In the genomic region with DNA sequence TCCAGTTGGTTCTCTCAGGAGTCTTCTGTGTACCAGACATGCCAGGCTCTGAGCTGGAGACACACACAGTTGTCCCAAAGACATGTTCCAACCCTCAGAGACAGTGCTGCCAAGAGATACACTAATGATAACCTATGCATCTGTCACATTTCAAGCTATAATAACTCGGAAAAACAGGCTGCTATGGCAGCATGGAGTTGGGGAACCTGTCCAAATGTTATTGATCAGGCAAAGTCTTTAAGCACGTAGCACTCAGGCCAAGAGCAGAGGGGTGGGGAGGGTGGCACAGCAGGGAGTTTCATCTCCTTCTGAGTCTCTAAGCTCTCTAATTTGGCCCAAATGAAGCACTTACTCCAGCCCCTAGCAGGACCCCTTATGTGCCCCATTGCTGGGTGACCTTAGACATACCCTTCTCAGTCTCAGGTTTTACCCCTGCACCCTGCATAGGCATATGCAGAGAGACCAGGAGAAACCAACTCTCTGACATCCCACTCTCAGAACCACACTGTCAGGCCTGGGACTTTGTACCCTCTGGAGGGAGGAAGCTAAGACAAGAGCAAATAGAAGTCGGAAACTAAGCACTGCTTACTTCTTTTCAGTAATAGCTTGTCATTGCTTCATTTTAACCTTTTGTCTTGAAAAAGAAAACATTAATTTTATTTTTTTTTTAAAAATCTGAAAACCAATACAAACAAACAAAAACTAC, we compare ENCODE assay signal across 23 mouse cellular contexts.
DNase-seq lines count a peak whose midpoint lies in the region; ATAC-seq and TF ChIP-seq lines count a peak whose summit lies in the region.
"Had no signal": no experiment of that assay in that cellular context is flagged by ENCODE, and none has a peak within 500 bp of the region (broad histone marks: within the 10 kb centered on the region; RNA-seq: fewer than 3 reads in every experiment).

No protein-coding gene starts in this region.

- no peak for ATAC-seq in hindbrain, embryonic 14.5 days (ENCODE audit: low FRiP score)
- no peak for ATAC-seq in hindbrain, postnatal 0 days
- no peak for ATAC-seq in midbrain, embryonic 15.5 days (replicated peaks)
- ATAC-seq in midbrain, postnatal 0 days (ENCODE audit: low FRiP score) = no peak
- ATAC-seq in intestine, embryonic 15.5 days = peak; percentile 72

- no peaks in the 10 kb centered on the region for H3K27me3 ChIP-seq in hindbrain, embryonic 14.5 days (ENCODE audit: control insufficient read depth, insufficient read depth, low read length)
- no peaks in the 10 kb centered on the region for H3K27me3 ChIP-seq in hindbrain, postnatal 0 days (ENCODE audit: insufficient read depth, low read length)
- no peaks in the 10 kb centered on the region for H3K27me3 ChIP-seq in midbrain, embryonic 15.5 days (replicated peaks)
- H3K27me3 ChIP-seq in midbrain, postnatal 0 days (ENCODE audit: insufficient read depth, low read length) = no peaks in the 10 kb centered on the region
- H3K27me3 ChIP-seq in intestine, embryonic 15.5 days (replicated peaks) = no peaks in the 10 kb centered on the region
- H3K27me3 ChIP-seq: embryonic facial prominence, embryonic 15.5 days; limb, embryonic 13.5 days; liver, embryonic 15.5 days; neural tube, embryonic 12.5 days; stomach, embryonic 15.5 days had no signal

- peak overlapping the region; percentile 16; the same call in 1 of the 2 replicates for H3K27ac ChIP-seq in hindbrain, embryonic 14.5 days
- H3K27ac ChIP-seq in hindbrain, postnatal 0 days = no peak overlapping the region
- H3K27ac ChIP-seq in midbrain, embryonic 15.5 days = 0 out of 2 replicates have a peak overlapping the region, but pooled peaks have one; percentile 1
- H3K27ac ChIP-seq in midbrain, postnatal 0 days (ENCODE audit: low read depth, low read length) = no peak overlapping the region
- no peak overlapping the region for H3K27ac ChIP-seq in intestine, embryonic 15.5 days
- H3K27ac ChIP-seq: embryonic facial prominence, embryonic 15.5 days; heart, adult 2 months; layer of hippocampus, adult 2 months; limb, embryonic 13.5 days; liver, embryonic 15.5 days; neural tube, embryonic 12.5 days; stomach, embryonic 15.5 days had no signal

- peaks cover 55% of the 10 kb centered on the region for H3K4me1 ChIP-seq in hindbrain, embryonic 14.5 days (replicated peaks; ENCODE audit: control insufficient read depth, insufficient read depth, low read length)
- peaks cover 26% of the 10 kb centered on the region for H3K4me1 ChIP-seq in hindbrain, postnatal 0 days (ENCODE audit: insufficient read depth, low read length)
- peaks cover 57% of the 10 kb centered on the region for H3K4me1 ChIP-seq in midbrain, embryonic 15.5 days
- peaks cover 23% of the 10 kb centered on the region for H3K4me1 ChIP-seq in midbrain, postnatal 0 days (ENCODE audit: insufficient read depth, low read length)
- H3K4me1 ChIP-seq in intestine, embryonic 15.5 days (replicated peaks) = peaks cover 28% of the 10 kb centered on the region
- H3K4me1 ChIP-seq: liver, embryonic 15.5 days had no signal

- no peaks in the 10 kb centered on the region for H3K9me3 ChIP-seq in hindbrain, embryonic 14.5 days (ENCODE audit: control insufficient read depth, low read length)
- H3K9me3 ChIP-seq in hindbrain, postnatal 0 days (ENCODE audit: low read length) = no peaks in the 10 kb centered on the region
- H3K9me3 ChIP-seq in midbrain, embryonic 15.5 days = no peaks in the 10 kb centered on the region
- no peaks in the 10 kb centered on the region for H3K9me3 ChIP-seq in midbrain, postnatal 0 days (ENCODE audit: low read length)
- no peaks in the 10 kb centered on the region for H3K9me3 ChIP-seq in intestine, embryonic 15.5 days
- H3K9me3 ChIP-seq: embryonic facial prominence, embryonic 15.5 days; limb, embryonic 13.5 days; liver, embryonic 15.5 days; neural tube, embryonic 12.5 days; stomach, embryonic 15.5 days had no signal

- H3K36me3 ChIP-seq in hindbrain, embryonic 14.5 days (replicated peaks; ENCODE audit: control insufficient read depth, insufficient read depth) = peaks cover 6% of the 10 kb centered on the region; the same call in 1 of the 2 replicates
- H3K36me3 ChIP-seq in hindbrain, postnatal 0 days (ENCODE audit: insufficient read depth, low read length) = 0 out of 2 replicates have a peak, but pooled peaks cover 4% of the 10 kb centered on the region
- 0 out of 2 replicates have a peak, but pooled peaks cover 5% of the 10 kb centered on the region for H3K36me3 ChIP-seq in midbrain, embryonic 15.5 days (replicated peaks)
- H3K36me3 ChIP-seq in midbrain, postnatal 0 days (ENCODE audit: insufficient read depth, low read length) = 0 out of 2 replicates have a peak, but pooled peaks cover 4% of the 10 kb centered on the region
- H3K36me3 ChIP-seq in intestine, embryonic 15.5 days = 0 out of 2 replicates have a peak, but pooled peaks cover 4% of the 10 kb centered on the region
- H3K36me3 ChIP-seq: liver, embryonic 15.5 days; stomach, embryonic 15.5 days had no signal

- no peak for TF ChIP-seq CTCF in hindbrain, postnatal 0 days (IDR thresholded peaks at IDR 0.05; ENCODE audit: low read depth)
- TF ChIP-seq CTCF in midbrain, postnatal 0 days (IDR thresholded peaks at IDR 0.05) = no peak

- H3K4me3 ChIP-seq in hindbrain, embryonic 14.5 days (replicated peaks; ENCODE audit: low read length) = no peak overlapping the region
- H3K4me3 ChIP-seq in hindbrain, postnatal 0 days (ENCODE audit: low read length) = no peak overlapping the region
- H3K4me3 ChIP-seq in midbrain, embryonic 15.5 days = no peak overlapping the region
- no peak overlapping the region for H3K4me3 ChIP-seq in midbrain, postnatal 0 days (ENCODE audit: low read depth, low read length)
- H3K4me3 ChIP-seq in intestine, embryonic 15.5 days (replicated peaks) = no peak overlapping the region
- H3K4me3 ChIP-seq: embryonic facial prominence, embryonic 15.5 days; heart, adult 2 months; layer of hippocampus, adult 2 months; limb, embryonic 13.5 days; liver, embryonic 15.5 days; neural tube, embryonic 12.5 days; stomach, embryonic 15.5 days had no signal

- H3K4me2 ChIP-seq in hindbrain, embryonic 14.5 days (replicated peaks) = no peak overlapping the region
- no peak overlapping the region for H3K4me2 ChIP-seq in hindbrain, postnatal 0 days (ENCODE audit: low read depth, low read length)
- no peak overlapping the region for H3K4me2 ChIP-seq in midbrain, embryonic 15.5 days
- H3K4me2 ChIP-seq in midbrain, postnatal 0 days (ENCODE audit: low read depth, low read length, poor library complexity, severe bottlenecking) = no peak overlapping the region
- H3K4me2 ChIP-seq in intestine, embryonic 15.5 days (replicated peaks) = no peak overlapping the region
- H3K4me2 ChIP-seq: embryonic facial prominence, embryonic 15.5 days; limb, embryonic 13.5 days; liver, embryonic 15.5 days; neural tube, embryonic 12.5 days; stomach, embryonic 15.5 days had no signal

- 67% methylated on average over 3 of the region's 3 CpGs for WGBS in hindbrain, embryonic 14.5 days
- 59% methylated on average over 3 of the region's 3 CpGs for WGBS in hindbrain, postnatal 0 days
- 78% methylated on average over 3 of the region's 3 CpGs for WGBS in midbrain, embryonic 15.5 days
- 79% methylated on average over 3 of the region's 3 CpGs for WGBS in midbrain, postnatal 0 days
- 62% methylated on average over 3 of the region's 3 CpGs for WGBS in intestine, embryonic 15.5 days

- no peak for DNase-seq in hindbrain, embryonic 14.5 days (ENCODE audit: low spot score)
- no peak for DNase-seq in hindbrain, postnatal 0 days (ENCODE audit: low spot score)
- DNase-seq in midbrain, postnatal 0 days (ENCODE audit: low spot score) = no peak
- DNase-seq in yolk sac, embryonic 10.5 days (ENCODE audit: low spot score) = peak; percentile 57
- DNase-seq in layer of hippocampus, adult 8-10 months (ENCODE audit: low spot score in 2 of 2) = no peak
- DNase-seq: adrenal gland, adult 2 months; cerebellum, adult 11 months; cerebellum, adult 9-11 months; gastrocnemius, postnatal 14 days; heart, adult 2 months; kidney, adult 8-10 months; layer of hippocampus, postnatal 36 days; lung, postnatal 4 days; right cerebral cortex, adult 18-20 months; thymus, postnatal 36 days had no signal

- no peak overlapping the region for H3K9ac ChIP-seq in hindbrain, embryonic 14.5 days
- no peak overlapping the region for H3K9ac ChIP-seq in hindbrain, postnatal 0 days (replicated peaks; ENCODE audit: low read length)
- no peak overlapping the region for H3K9ac ChIP-seq in midbrain, embryonic 15.5 days
- no peak overlapping the region for H3K9ac ChIP-seq in midbrain, postnatal 0 days (replicated peaks; ENCODE audit: low read length, poor library complexity, severe bottlenecking)
- H3K9ac ChIP-seq in intestine, embryonic 15.5 days = no peak overlapping the region
- H3K9ac ChIP-seq: embryonic facial prominence, embryonic 15.5 days; limb, embryonic 13.5 days; liver, embryonic 15.5 days; neural tube, embryonic 12.5 days; stomach, embryonic 15.5 days had no signal

Comparison
In these comparisons a context has a peak if more than half of its experiments do, and no peak if none do; other contexts are left out.
1. H3K27ac ChIP-seq: peak in hindbrain, embryonic 14.5 days (single experiment) and midbrain, embryonic 15.5 days (single experiment); none in hindbrain, postnatal 0 days (single experiment), midbrain, postnatal 0 days (single experiment) and intestine, embryonic 15.5 days (single experiment).